Comparison of ENCODE assay signal across 14 mouse cellular contexts in the genomic region with DNA sequence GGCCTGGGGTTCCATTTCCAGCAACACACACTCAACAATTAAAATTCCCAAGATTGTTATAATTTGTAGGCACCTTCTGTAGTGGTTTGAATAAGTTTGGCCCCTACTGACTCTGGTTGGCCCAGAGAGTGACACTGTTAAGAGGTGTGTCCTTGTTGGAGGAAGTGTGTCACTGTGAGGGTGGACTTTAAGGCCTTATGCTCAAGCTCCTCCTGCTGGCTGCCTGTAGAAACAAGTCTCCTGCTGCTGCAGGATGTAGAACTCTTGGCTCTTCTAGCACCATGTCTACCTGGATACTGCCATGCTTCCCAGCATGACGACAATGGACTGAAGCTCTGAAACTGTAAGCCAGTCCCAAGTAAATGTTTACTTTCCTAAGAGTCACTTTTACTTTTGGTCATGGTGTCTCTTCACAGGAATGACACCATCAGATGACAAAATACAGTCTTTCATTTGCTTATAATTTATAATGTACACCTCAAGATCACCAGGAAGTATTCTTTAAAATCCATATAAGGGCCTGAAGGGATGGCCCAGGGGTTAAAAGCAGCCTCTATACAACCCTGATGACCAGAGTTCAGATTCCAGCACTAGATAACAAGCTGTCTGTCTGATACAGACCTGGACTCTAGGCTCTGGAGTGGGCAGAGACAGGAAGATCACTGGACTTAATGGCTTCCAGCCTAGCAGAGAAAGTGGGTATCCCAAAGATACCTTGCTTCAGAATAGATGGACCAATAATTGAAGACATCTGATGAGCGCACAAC. TPM values are rescaled to one million over a fixed set of nuclear protein-coding genes. Genes with fewer than 3 reads are reported as not detected.
DNase-seq lines count a peak whose midpoint lies in the region; ATAC-seq and TF ChIP-seq lines count a peak whose summit lies in the region.
"Had no signal": no experiment of that assay in that cellular context is flagged by ENCODE, and none has a peak within 500 bp of the region (broad histone marks: within the 10 kb centered on the region; RNA-seq: fewer than 3 reads in every experiment).

No protein-coding gene starts in this region.

- no peak overlapping the region for H3K4me2 ChIP-seq in kidney, postnatal 0 days (ENCODE audit: low read length)
- H3K4me2 ChIP-seq in kidney, embryonic 16.5 days (replicated peaks; ENCODE audit: low read depth, low read length), result no peak overlapping the region
- H3K4me2 ChIP-seq in intestine, embryonic 16.5 days (ENCODE audit: low read depth, low read length), result no peak overlapping the region
- H3K4me2 ChIP-seq: forebrain, embryonic 13.5 days had no signal

- TF ChIP-seq CTCF in kidney, postnatal 0 days (IDR thresholded peaks at IDR 0.05; ENCODE audit: low read depth), result peak; percentile 34; the same call in 1 of the 2 replicates

- no peak overlapping the region for H3K27ac ChIP-seq in kidney, postnatal 0 days
- H3K27ac ChIP-seq in kidney, embryonic 16.5 days (ENCODE audit: low read length), result no peak overlapping the region
- H3K27ac ChIP-seq in intestine, embryonic 16.5 days (ENCODE audit: low read length), result no peak overlapping the region
- H3K27ac ChIP-seq: forebrain, embryonic 13.5 days had no signal

- no peaks in the 10 kb centered on the region for H3K27me3 ChIP-seq in kidney, postnatal 0 days (ENCODE audit: insufficient read depth, low read length)
- H3K27me3 ChIP-seq in kidney, embryonic 16.5 days (ENCODE audit: insufficient read depth, low read length), result no peaks in the 10 kb centered on the region
- no peaks in the 10 kb centered on the region for H3K27me3 ChIP-seq in intestine, embryonic 16.5 days (replicated peaks; ENCODE audit: control insufficient read depth, insufficient read depth, low read length)
- H3K27me3 ChIP-seq: forebrain, embryonic 13.5 days had no signal

- peaks cover 53% of the 10 kb centered on the region for H3K36me3 ChIP-seq in kidney, postnatal 0 days (ENCODE audit: insufficient read depth, low read length)
- peaks cover 68% of the 10 kb centered on the region for H3K36me3 ChIP-seq in kidney, embryonic 16.5 days (ENCODE audit: insufficient read depth, low read length)
- H3K36me3 ChIP-seq in intestine, embryonic 16.5 days (ENCODE audit: control insufficient read depth, insufficient read depth, low read length), result peaks cover 29% of the 10 kb centered on the region

- no peak for ATAC-seq in kidney, postnatal 0 days (replicated peaks; ENCODE audit: low FRiP score, low read depth)
- ATAC-seq in kidney, embryonic 16.5 days (ENCODE audit: low FRiP score, low TSS enrichment), result no peak
- peak; percentile 66 for ATAC-seq in intestine, embryonic 16.5 days
- ATAC-seq: forebrain, embryonic 13.5 days had no signal

- WGBS in kidney, postnatal 0 days, result 91% methylated on average over 2 of the region's 2 CpGs
- WGBS in kidney, embryonic 16.5 days, result 97% methylated on average over 2 of the region's 2 CpGs
- 89% methylated on average over 2 of the region's 2 CpGs for WGBS in intestine, embryonic 16.5 days

- intact Hi-C loops in left cerebral cortex, postnatal 10 days (cut with DNase I), result loop anchor here (5.0 kb wide), 1 partner anchor 43 kb away; no protein-coding TSS in a partner anchor

- H3K9ac ChIP-seq in kidney, postnatal 0 days (ENCODE audit: low read depth, low read length), result no peak overlapping the region
- no peak overlapping the region for H3K9ac ChIP-seq in kidney, embryonic 16.5 days (replicated peaks; ENCODE audit: low read length)
- no peak overlapping the region for H3K9ac ChIP-seq in intestine, embryonic 16.5 days (ENCODE audit: low read depth, low read length)
- H3K9ac ChIP-seq: forebrain, embryonic 13.5 days had no signal

- no peak overlapping the region for H3K4me3 ChIP-seq in kidney, postnatal 0 days (replicated peaks; ENCODE audit: low read depth, low read length)
- H3K4me3 ChIP-seq in kidney, embryonic 16.5 days (ENCODE audit: low read length), result no peak overlapping the region
- no peak overlapping the region for H3K4me3 ChIP-seq in intestine, embryonic 16.5 days (ENCODE audit: low read length)
- H3K4me3 ChIP-seq: forebrain, embryonic 13.5 days had no signal

- peak; percentile 10 for DNase-seq in kidney, postnatal 0 days (ENCODE audit: low spot score)
- DNase-seq in 416B (ENCODE audit: low read depth) (peak; percentile 80), ES-CJ7 (ENCODE audit: low read depth, low spot score) (peak; percentile 71)
- DNase-seq in left cerebral cortex, postnatal 10 days (ENCODE audit: extremely low spot score in 1 of 2, low spot score in 2 of 2), result no peak
- DNase-seq in left cerebral cortex, adult 9 months (ENCODE audit: low spot score in 2 of 2), result no peak
- DNase-seq in layer of hippocampus, adult 9-11 months, result no peak
- DNase-seq: adrenal gland, adult 8-10 months; cerebellum, adult 2 months; heart, postnatal 4 days; thymus, adult 18-20 months had no signal

- H3K4me1 ChIP-seq in kidney, postnatal 0 days (replicated peaks; ENCODE audit: insufficient read depth, low read length), result no peaks in the 10 kb centered on the region
- peaks cover 1% of the 10 kb centered on the region; the same call in 1 of the 2 replicates for H3K4me1 ChIP-seq in kidney, embryonic 16.5 days (ENCODE audit: insufficient read depth, low read length)
- peaks cover 1% of the 10 kb centered on the region for H3K4me1 ChIP-seq in intestine, embryonic 16.5 days (ENCODE audit: control insufficient read depth, insufficient read depth, low read length)
- H3K4me1 ChIP-seq: forebrain, embryonic 13.5 days had no signal

- H3K9me3 ChIP-seq in kidney, postnatal 0 days (replicated peaks; ENCODE audit: low read length), result no peaks in the 10 kb centered on the region
- H3K9me3 ChIP-seq in kidney, embryonic 16.5 days (ENCODE audit: low read length), result no peaks in the 10 kb centered on the region
- no peaks in the 10 kb centered on the region for H3K9me3 ChIP-seq in intestine, embryonic 16.5 days (ENCODE audit: control insufficient read depth, low read length)
- H3K9me3 ChIP-seq: forebrain, embryonic 13.5 days; G1E had no signal

RNA-seq across cellular contexts. Expression of a gene that starts 6.9 kb away (rescaled TPM):
- 975 and 1,004 TPM in 2 replicates for polyA plus RNA-seq in kidney, postnatal 0 days (2015; fragmentation: Nextera tagmentation; extraction: Ambion mirVana)
- 713 and 761 TPM in 2 replicates for polyA plus RNA-seq in kidney, embryonic 16.5 days (2015; fragmentation: Nextera tagmentation; extraction: Ambion mirVana)
- polyA plus RNA-seq in intestine, embryonic 16.5 days (2015; fragmentation: Nextera tagmentation; extraction: Ambion mirVana), result 981 and 993 TPM in 2 replicates
- 100 to 1,000 TPM; 274 TPM for total RNA-seq in left cerebral cortex, postnatal 10 days (2021)

RNA-seq across cellular contexts. Expression of a gene that starts 27.7 kb away (rescaled TPM):
- 14.6 and 14.8 TPM in 2 replicates for polyA plus RNA-seq in kidney, postnatal 0 days (2015; fragmentation: Nextera tagmentation; extraction: Ambion mirVana)
- polyA plus RNA-seq in kidney, embryonic 16.5 days (2015; fragmentation: Nextera tagmentation; extraction: Ambion mirVana), result 18.2 and 19.4 TPM in 2 replicates
- 19.4 and 20.7 TPM in 2 replicates for polyA plus RNA-seq in intestine, embryonic 16.5 days (2015; fragmentation: Nextera tagmentation; extraction: Ambion mirVana)
- total RNA-seq in left cerebral cortex, postnatal 10 days (2021), result 1 to 10 TPM; 7.6 to 7.8 TPM

RNA-seq across cellular contexts. Expression of a gene that starts 27.8 kb away (rescaled TPM):
- 40.8 and 42.1 TPM in 2 replicates for polyA plus RNA-seq in kidney, postnatal 0 days (2015; fragmentation: Nextera tagmentation; extraction: Ambion mirVana)
- 58.5 and 64.3 TPM in 2 replicates for polyA plus RNA-seq in kidney, embryonic 16.5 days (2015; fragmentation: Nextera tagmentation; extraction: Ambion mirVana)
- polyA plus RNA-seq in intestine, embryonic 16.5 days (2015; fragmentation: Nextera tagmentation; extraction: Ambion mirVana), result 39.5 and 45.3 TPM in 2 replicates
- 10 to 100 TPM; 67.0 to 70.7 TPM for total RNA-seq in left cerebral cortex, postnatal 10 days (2021)

RNA-seq across cellular contexts. Expression of a gene that starts 38.0 kb away (rescaled TPM):
- polyA plus RNA-seq in kidney, postnatal 0 days (2015; fragmentation: Nextera tagmentation; extraction: Ambion mirVana), result 8.1 and 8.2 TPM in 2 replicates
- 15.3 and 19.2 TPM in 2 replicates for polyA plus RNA-seq in kidney, embryonic 16.5 days (2015; fragmentation: Nextera tagmentation; extraction: Ambion mirVana)
- polyA plus RNA-seq in intestine, embryonic 16.5 days (2015; fragmentation: Nextera tagmentation; extraction: Ambion mirVana), result 9.1 and 10.8 TPM in 2 replicates
- 1 to 10 TPM; 1.9 to 3.4 TPM for total RNA-seq in left cerebral cortex, postnatal 10 days (2021)

RNA-seq across cellular contexts. Expression of a gene that starts 38.1 kb away (rescaled TPM):
- polyA plus RNA-seq in kidney, postnatal 0 days (2015; fragmentation: Nextera tagmentation; extraction: Ambion mirVana), result 85.7 and 96.3 TPM in 2 replicates
- polyA plus RNA-seq in kidney, embryonic 16.5 days (2015; fragmentation: Nextera tagmentation; extraction: Ambion mirVana), result 128 and 133 TPM in 2 replicates
- 117 and 122 TPM in 2 replicates for polyA plus RNA-seq in intestine, embryonic 16.5 days (2015; fragmentation: Nextera tagmentation; extraction: Ambion mirVana)
- 100 to 1,000 TPM; 103 to 107 TPM for total RNA-seq in left cerebral cortex, postnatal 10 days (2021)

Comparison
In these comparisons a context has a peak if more than half of its experiments do, and no peak if none do; other contexts are left out.
1. DNase-seq: peak in kidney, postnatal 0 days (single experiment), 416B (single experiment) and ES-CJ7 (single experiment); none in left cerebral cortex, postnatal 10 days (0 of 2), left cerebral cortex, adult 9 months (0 of 2) and layer of hippocampus, adult 9-11 months (single experiment).